Comparison of ENCODE assay signal across 10 mouse cellular contexts in the genomic region with DNA sequence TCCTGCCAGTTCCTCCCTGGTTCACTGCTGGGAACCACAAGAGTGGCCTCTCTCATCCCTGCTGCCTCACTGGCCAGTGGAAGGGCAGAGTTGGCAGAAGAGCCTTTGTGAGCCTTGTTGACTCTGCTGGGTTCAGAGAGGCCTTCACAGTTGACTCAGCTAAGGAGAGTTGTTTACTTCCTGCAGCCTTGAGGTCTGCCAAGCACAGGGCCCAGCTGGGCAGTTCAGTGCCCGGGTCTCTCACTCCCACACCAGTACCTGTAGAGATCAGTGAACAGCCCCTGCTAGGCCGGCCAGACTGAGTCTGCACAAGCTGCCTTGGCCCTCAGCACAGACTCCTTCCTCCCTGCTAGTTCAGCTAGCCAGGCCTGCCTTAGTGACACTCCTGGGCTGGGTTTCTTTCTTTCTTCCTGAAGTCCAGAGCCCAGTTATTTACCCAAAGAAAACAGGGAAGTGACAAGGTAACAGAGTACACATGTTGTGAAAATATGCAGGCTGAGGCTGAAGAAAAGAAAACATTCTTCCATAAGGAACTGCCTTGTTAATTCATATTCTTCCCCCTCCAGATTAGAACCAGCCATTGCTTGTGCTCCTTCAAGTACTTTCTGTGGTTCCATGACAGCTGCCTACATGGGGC.
DNase-seq lines count a peak whose midpoint lies in the region; ATAC-seq and TF ChIP-seq lines count a peak whose summit lies in the region.
"Had no signal": no experiment of that assay in that cellular context is flagged by ENCODE, and none has a peak within 500 bp of the region (broad histone marks: within the 10 kb centered on the region; RNA-seq: fewer than 3 reads in every experiment).

No protein-coding gene starts in this region.

- whole genome bisulfite sequencing in heart, adult 2 months, result 23% methylated on average over 2 of the region's 2 CpGs
- WGBS in heart, embryonic 14.5 days, result 54% methylated on average over 2 of the region's 2 CpGs
- WGBS in lung, embryonic 15.5 days, result 30% methylated on average over 2 of the region's 2 CpGs

- TF ChIP-seq POLR2A in heart, adult 2 months (IDR thresholded peaks at IDR 0.05; ENCODE audit: insufficient read depth, low read depth, low read length), result no peak

- H3K9ac ChIP-seq in heart, adult 2 months (ENCODE audit: low read depth, low read length), result 0 out of 2 replicates have a peak overlapping the region, but pooled peaks have one; percentile 5
- H3K9ac ChIP-seq in heart, embryonic 14.5 days (ENCODE audit: low read length), result peak overlapping the region; percentile 5; the same call in 1 of the 2 replicates
- no peak overlapping the region; the same call in 1 of the 2 replicates for H3K9ac ChIP-seq in lung, embryonic 15.5 days
- H3K9ac ChIP-seq: liver, embryonic 14.5 days had no signal

- no peaks in the 10 kb centered on the region for H3K79me2 ChIP-seq in heart, adult 2 months (replicated peaks; ENCODE audit: control insufficient read depth, insufficient read depth, low read length)

- H3K4me2 ChIP-seq in heart, embryonic 14.5 days (ENCODE audit: low read length), result no peak overlapping the region
- no peak overlapping the region for H3K4me2 ChIP-seq in lung, embryonic 15.5 days

- no peak overlapping the region for H3K4me3 ChIP-seq in heart, adult 2 months
- no peak overlapping the region for H3K4me3 ChIP-seq in heart, embryonic 14.5 days (ENCODE audit: control insufficient read depth in 1 of 2, insufficient read depth in 1 of 2, low read depth in 1 of 2, low read length in 2 of 2)
- H3K4me3 ChIP-seq in lung, embryonic 15.5 days, result no peak overlapping the region

- no peaks in the 10 kb centered on the region for H3K27me3 ChIP-seq in heart, adult 2 months (ENCODE audit: control insufficient read depth, insufficient read depth, low read length)
- no peaks in the 10 kb centered on the region for H3K27me3 ChIP-seq in heart, embryonic 14.5 days (ENCODE audit: control insufficient read depth, insufficient read depth, low read length)
- H3K27me3 ChIP-seq in lung, embryonic 15.5 days, result no peaks in the 10 kb centered on the region

- H3K27ac ChIP-seq in heart, adult 2 months, result peak overlapping the region; percentile 90
- peak overlapping the region; percentile 97 for H3K27ac ChIP-seq in heart, embryonic 14.5 days (replicated peaks in 1 of 2; ENCODE audit: control insufficient read depth in 1 of 2, insufficient read depth in 1 of 2, low read depth in 2 of 2, low read length in 2 of 2)
- H3K27ac ChIP-seq in lung, embryonic 15.5 days, result peak overlapping the region; percentile 96
- H3K27ac ChIP-seq: liver, embryonic 14.5 days had no signal

- peak in 1 of 2 experiments; percentile 63 for DNase-seq in heart, adult 2 months
- no peak for DNase-seq in heart, postnatal 10 days
- DNase-seq in adipocyte (ENCODE audit: low spot score) (peak; percentile 83), MN1 (ENCODE audit: low spot score) (no peak)
- DNase-seq in layer of hippocampus, postnatal 10 days (ENCODE audit: low spot score in 2 of 2), result no peak
- no peak for DNase-seq in right cerebral cortex, postnatal 36 days (ENCODE audit: low spot score in 2 of 2)
- DNase-seq: cerebellum, adult 8-10 months had no signal

- H3K4me1 ChIP-seq in heart, adult 2 months (ENCODE audit: control insufficient read depth, insufficient read depth, low read length), result peaks cover 46% of the 10 kb centered on the region
- peaks cover 45 to 58% of the 10 kb centered on the region in 2 experiments for H3K4me1 ChIP-seq in heart, embryonic 14.5 days (ENCODE audit: control insufficient read depth in 2 of 2, insufficient read depth in 2 of 2, low read length in 2 of 2)
- H3K4me1 ChIP-seq in lung, embryonic 15.5 days, result peaks cover 56% of the 10 kb centered on the region

- no peaks in the 10 kb centered on the region for H3K9me3 ChIP-seq in heart, embryonic 14.5 days (ENCODE audit: control insufficient read depth, low read length)
- no peaks in the 10 kb centered on the region for H3K9me3 ChIP-seq in lung, embryonic 15.5 days

- TF ChIP-seq EP300 in heart, adult 2 months (IDR thresholded peaks at IDR 0.05; ENCODE audit: insufficient read depth, low read depth, low read length), result no peak

- ATAC-seq in heart, embryonic 14.5 days (ENCODE audit: insufficient number of reproducible peaks, insufficient read depth, low FRiP score, low read depth), result no peak
- ATAC-seq in lung, embryonic 15.5 days (ENCODE audit: borderline replicate concordance, extremely low read depth, low FRiP score, low TSS enrichment), result peak; percentile 45; the same call in 1 of the 2 replicates

- TF ChIP-seq CTCF in heart, adult 2 months (IDR thresholded peaks at IDR 0.05), result no peak

- intact Hi-C loops in heart, adult 2 months (cut with DNase I), result loop anchor here (2.0 to 5.0 kb wide), 2 partner anchors 32 to 108 kb away; no protein-coding TSS in a partner anchor
- intact Hi-C loops in heart, postnatal 10 days (cut with DNase I), result loop anchor here (5.0 kb wide), 3 partner anchors 108 to 293 kb away; a partner anchor contains a TSS

- peaks cover 23% of the 10 kb centered on the region for H3K36me3 ChIP-seq in heart, adult 2 months (ENCODE audit: control insufficient read depth, insufficient read depth, low read length)
- no peaks in the 10 kb centered on the region for H3K36me3 ChIP-seq in heart, embryonic 14.5 days (ENCODE audit: control insufficient read depth, insufficient read depth, low read length)
- H3K36me3 ChIP-seq in lung, embryonic 15.5 days, result no peaks in the 10 kb centered on the region
